Mouse (Mus musculus) left cerebral cortex, postnatal 4 days (tissue): ENCODE measurements at regions not wholly inside any gene's neighbourhood (a gene's known extent, or its start where the extent isn't known, plus 50 kb on each side); places are given as distances from the start of the nearest gene placed in this dataset.

Source experiments
- DNase-seq: peaks from one replicate; pipeline ENCODE4 v3.0.0-alpha.2; 2022
- intact Hi-C: fragments of 180-260 bp; cut with DNase I; formaldehyde crosslinking; loops from one replicate; pipeline ENCODE4 v1.15.1; 2025

GRCm38 (mm10) chr1:13949241-13949640 is 2143.9 kb downstream of the 4930444P10Rik start:
- intact Hi-C loops = no loop called here

GRCm38 (mm10) chr1:13941351-13941750 is 2151.8 kb downstream of the 4930444P10Rik start:
- intact Hi-C loops = no loop called here
- no peak for DNase-seq

More at GRCm38 (mm10) chr1:13949241-13949640, 2143.9 kb downstream of the 4930444P10Rik start:
- DNase-seq = no peak

GRCm38 (mm10) chr1:13938344-13938743 is 2154.8 kb downstream of the 4930444P10Rik start:
- DNase-seq = no peak
- intact Hi-C loops = no loop called here

- DNase-seq = peak; percentile 45
- intact Hi-C loops = no loop called here
These were observed 2157.1 kb downstream of the 4930444P10Rik start for GRCm38 (mm10) chr1:13935938-13936491.

- intact Hi-C loops = no loop called here
- DNase-seq = no peak
These were observed 2164.4 kb downstream of the 4930444P10Rik start for GRCm38 (mm10) chr1:13928679-13929078.

GRCm38 (mm10) chr1:13927964-13928363 is 2165.2 kb downstream of the 4930444P10Rik start:
- DNase-seq = no peak
- intact Hi-C loops = no loop called here

GRCm38 (mm10) chr1:13925994-13926393 is 2167.1 kb downstream of the 4930444P10Rik start:
- intact Hi-C loops = no loop called here
- no peak for DNase-seq

GRCm38 (mm10) chr1:13915216-13915615 is 2177.9 kb downstream of the 4930444P10Rik start:
- DNase-seq = no peak
- intact Hi-C loops = no loop called here

- intact Hi-C loops = no loop called here
These were observed 2214.0 kb downstream of the 4930444P10Rik start for GRCm38 (mm10) chr1:13879126-13879525.

GRCm38 (mm10) chr1:13873925-13874324 is 2219.2 kb downstream of the 4930444P10Rik start:
- no peak for DNase-seq
- intact Hi-C loops = no loop called here

More at GRCm38 (mm10) chr1:13879126-13879525, 2214.0 kb downstream of the 4930444P10Rik start:
- no peak for DNase-seq

- intact Hi-C loops = no loop called here
- DNase-seq = no peak
These were observed 2220.6 kb downstream of the 4930444P10Rik start for GRCm38 (mm10) chr1:13872536-13872935.

- intact Hi-C loops = no loop called here
These were observed 2222.4 kb downstream of the 4930444P10Rik start for GRCm38 (mm10) chr1:13870631-13871286.

GRCm38 (mm10) chr1:13865713-13866112 is 2227.4 kb downstream of the 4930444P10Rik start:
- intact Hi-C loops = no loop called here
- DNase-seq = no peak

More at GRCm38 (mm10) chr1:13870631-13871286, 2222.4 kb downstream of the 4930444P10Rik start:
- peak; percentile 47 for DNase-seq

- intact Hi-C loops = no loop called here
- DNase-seq = no peak
These were observed 2229.4 kb downstream of the 4930444P10Rik start for GRCm38 (mm10) chr1:13863712-13864111.

- no peak for DNase-seq
- intact Hi-C loops = no loop called here
These were observed 2232.0 kb downstream of the 4930444P10Rik start for GRCm38 (mm10) chr1:13861070-13861511.

GRCm38 (mm10) chr1:13860469-13860868 is 2232.7 kb downstream of the 4930444P10Rik start:
- intact Hi-C loops = no loop called here
- DNase-seq = no peak

GRCm38 (mm10) chr1:13859723-13860122 is 2233.4 kb downstream of the 4930444P10Rik start:
- intact Hi-C loops = no loop called here

GRCm38 (mm10) chr1:13858371-13859018 is 2234.6 kb downstream of the 4930444P10Rik start:
- intact Hi-C loops = no loop called here
- DNase-seq = no peak

More at GRCm38 (mm10) chr1:13859723-13860122, 2233.4 kb downstream of the 4930444P10Rik start:
- no peak for DNase-seq

GRCm38 (mm10) chr1:13856998-13857397 is 2236.1 kb downstream of the 4930444P10Rik start:
- no peak for DNase-seq
- intact Hi-C loops = no loop called here

GRCm38 (mm10) chr1:13851144-13851543 is 2242.0 kb downstream of the 4930444P10Rik start:
- DNase-seq = no peak
- intact Hi-C loops = no loop called here

GRCm38 (mm10) chr1:13849071-13849470 is 2244.1 kb downstream of the 4930444P10Rik start:
- intact Hi-C loops = no loop called here
- no peak for DNase-seq
